Mouse (Mus musculus) Patski (cell line): ENCODE results near the gene Gabpb2. TPM values are rescaled to one million over a fixed set of nuclear protein-coding genes. Genes with fewer than 3 reads are reported as not detected.

Experiments
- ATAC-seq: fragments of 100-300 bp; one replicate; pipeline ENCODE4 v1.8.0; 2021
- CTCF ChIA-PET: fragments of 350-600 bp; sonication (Branson Sonifier 250); formaldehyde crosslinking; loops from one replicate; lab custom pipeline; 2022; ENCODE audit warnings: inconsistent platforms; lab: Charles Lee
- POLR2A ChIA-PET: fragments of 350-600 bp; sonication (Branson Sonifier 250); formaldehyde crosslinking; loops from one replicate; lab custom pipeline; 2022; ENCODE audit warnings: antibody characterized with exemption, inconsistent platforms; lab: Charles Lee
- DNase-seq: peaks from one replicate; pipeline ENCODE4 v3.0.0-alpha.2; 2011; ENCODE audit warnings: low read depth, low spot score
- H3K27me3 ChIP-seq: fragments of 371-371 bp; one replicate; pipeline ENCODE4 v1.5.1; 2021
- CTCF ChIP-seq: fragments of 100-300 bp; IDR thresholded peaks from one replicate; pipeline ENCODE4 v1.5.1; 2021
- in situ Hi-C: fragments of 300-500 bp; cut with MboI; formaldehyde crosslinking; loops from 3 replicates; pipeline ENCODE4 v1.11.1; 2018; ENCODE audit warnings: low pct_unique_long_range_greater_than_20kb, mixed read lengths
- polyA plus RNA-seq: library from polyadenylated mRNA; unstranded; gene quantifications from one replicate; pipeline ENCODE4 v1.2.3, GENCODE M21; 2021

Gabpb2 gene
- polyA plus RNA-seq, 1 experiment from 2014 or later: 25.8 TPM

GRCm38 (mm10) chr3:95178948-95179347, 38.8 kb downstream of the Gabpb2 start:
- no peak for TF ChIP-seq CTCF
- H3K27me3 ChIP-seq: no peaks in the 10 kb centered on the region
- ChIA-PET CTCF (interaction anchor here (1.4 to 1.9 kb wide), 2 partner anchors 31 to 36 kb away, joined by 4 to 8 read pairs; no protein-coding TSS in a partner anchor), POLR2A (interaction anchor here (1.1 kb wide), 1 partner anchor 9 kb away, joined by 4 read pairs; no protein-coding TSS in a partner anchor)
- in situ Hi-C loops: no loop called here
- DNase-seq (no peak), ATAC-seq (no peak)

GRCm38 (mm10) chr3:95177583-95177982, 40.1 kb downstream of the Gabpb2 start:
- POLR2A ChIA-PET: interaction anchor here (0.5 to 0.8 kb wide), 2 partner anchors 10 to 13 kb away, joined by 3 to 4 read pairs; no protein-coding TSS in a partner anchor
- no peaks in the 10 kb centered on the region for H3K27me3 ChIP-seq
- in situ Hi-C loops: no loop called here
- CTCF ChIA-PET: interaction anchor here (1.2 to 1.4 kb wide), 2 partner anchors 13 to 24 kb away, joined by 3 to 4 read pairs; no protein-coding TSS in a partner anchor
- no peak for ATAC-seq
- TF ChIP-seq CTCF: no peak
- no peak for DNase-seq

GRCm38 (mm10) chr3:95176500-95176899, 41.2 kb downstream of the Gabpb2 start:
- DNase-seq (no peak), ATAC-seq (no peak)
- ChIA-PET POLR2A (no interaction called here), CTCF (interaction anchor here (1.2 to 1.4 kb wide), 4 partner anchors 14 to 37 kb away, joined by 3 to 4 read pairs (median 3); no protein-coding TSS in a partner anchor)
- in situ Hi-C loops: no loop called here
- no peak for TF ChIP-seq CTCF
- no peaks in the 10 kb centered on the region for H3K27me3 ChIP-seq

- in situ Hi-C loops: no loop called here
- no peak for ATAC-seq
- DNase-seq: no peak
- TF ChIP-seq CTCF: no peak
- ChIA-PET POLR2A (interaction anchor here (0.6 to 1.3 kb wide), 5 partner anchors 8 to 363 kb away, joined by 3 to 4 read pairs (median 3); no protein-coding TSS in a partner anchor), CTCF (interaction anchor here (0.6 to 1.5 kb wide), 6 partner anchors 10 to 45 kb away, joined by 3 to 4 read pairs (median 4); partner anchors contain the start of gene Sema6c)
- H3K27me3 ChIP-seq: no peaks in the 10 kb centered on the region
Measured at GRCm38 (mm10) chr3:95174011-95174592, 43.6 kb downstream of the Gabpb2 start.

GRCm38 (mm10) chr3:95173256-95173949, 44.3 kb downstream of the Gabpb2 start:
- in situ Hi-C loops: no loop called here
- DNase-seq: no peak
- ATAC-seq: no peak
- no peak for TF ChIP-seq CTCF
- CTCF ChIA-PET: no interaction called here
- no peaks in the 10 kb centered on the region for H3K27me3 ChIP-seq
- POLR2A ChIA-PET: no interaction called here

- ChIA-PET POLR2A (no interaction called here), CTCF (interaction anchor here (1.4 kb wide), 1 partner anchor 10 kb away, joined by 5 read pairs; no protein-coding TSS in a partner anchor)
- no peak for ATAC-seq
- TF ChIP-seq CTCF: no peak
- no peaks in the 10 kb centered on the region for H3K27me3 ChIP-seq
- no peak for DNase-seq
- in situ Hi-C loops: no loop called here
Measured at GRCm38 (mm10) chr3:95172526-95173255, 45.0 kb downstream of the Gabpb2 start.

- DNase-seq: no peak
- ATAC-seq: no peak
- ChIA-PET POLR2A (interaction anchor here (2.1 kb wide), 1 partner anchor 9 kb away, joined by 6 read pairs; no protein-coding TSS in a partner anchor), CTCF (interaction anchor here (1.0 to 1.2 kb wide), 3 partner anchors 9 to 27 kb away, joined by 3 to 4 read pairs (median 3); no protein-coding TSS in a partner anchor)
- H3K27me3 ChIP-seq: no peaks in the 10 kb centered on the region
- in situ Hi-C loops: no loop called here
- TF ChIP-seq CTCF: no peak
Measured at GRCm38 (mm10) chr3:95171105-95171504, 46.6 kb downstream of the Gabpb2 start.

GRCm38 (mm10) chr3:95169996-95170395, 47.7 kb downstream of the Gabpb2 start:
- POLR2A ChIA-PET: interaction anchor here (1.0 to 2.1 kb wide), 2 partner anchors 9 to 10 kb away, joined by 4 to 6 read pairs; no protein-coding TSS in a partner anchor
- no peak for TF ChIP-seq CTCF
- DNase-seq: no peak
- H3K27me3 ChIP-seq: no peaks in the 10 kb centered on the region
- no peak for ATAC-seq
- CTCF ChIA-PET: interaction anchor here (1.2 to 1.3 kb wide), 3 partner anchors 11 to 26 kb away, joined by 3 to 4 read pairs (median 3); no protein-coding TSS in a partner anchor
- in situ Hi-C loops: no loop called here

- H3K27me3 ChIP-seq: no peaks in the 10 kb centered on the region
- ChIA-PET CTCF (interaction anchor here (1.1 to 1.3 kb wide), 4 partner anchors 10 to 49 kb away, joined by 3 to 4 read pairs (median 4); no protein-coding TSS in a partner anchor), POLR2A (interaction anchor here (0.6 to 0.8 kb wide), 2 partner anchors 52 to 60 kb away, joined by 3 read pairs; no protein-coding TSS in a partner anchor)
- DNase-seq (no peak), ATAC-seq (no peak)
- in situ Hi-C loops: no loop called here
- TF ChIP-seq CTCF: no peak
Measured at GRCm38 (mm10) chr3:95164840-95165239, 52.9 kb downstream of the Gabpb2 start.

GRCm38 (mm10) chr3:95164256-95164550, 53.5 kb downstream of the Gabpb2 start:
- CTCF ChIA-PET: interaction anchor here (1.2 to 1.8 kb wide), 3 partner anchors 10 to 22 kb away, joined by 3 to 4 read pairs (median 4); partner anchors contain the start of gene Tnfaip8l2

More at GRCm38 (mm10) chr3:95164256-95164550, 53.5 kb downstream of the Gabpb2 start:
- in situ Hi-C loops: no loop called here
- ATAC-seq: no peak
- DNase-seq: no peak
- no peaks in the 10 kb centered on the region for H3K27me3 ChIP-seq
- POLR2A ChIA-PET: interaction anchor here (0.6 to 0.8 kb wide), 2 partner anchors 53 to 60 kb away, joined by 3 read pairs; no protein-coding TSS in a partner anchor
- TF ChIP-seq CTCF: no peak
